Mouse (Mus musculus) megakaryocyte, adult 5-6 weeks (primary cell): ENCODE data around the gene Herpud2. TPM values are rescaled to one million over a fixed set of nuclear protein-coding genes. Genes with fewer than 3 reads are reported as not detected.
"Not testable (repeated sequence)": the region's sequence is repeated elsewhere in the genome, so short reads cannot be mapped to it uniquely, and the experiment has no call there.

Source experiments
- ATAC-seq: 2 replicates; pipeline ENCODE4 v1.8.0; 2016; ENCODE audit warnings: mild to moderate bottlenecking, inconsistent platforms; ENCODE audit not compliant: poor library complexity, severe bottlenecking
- total RNA-seq, 2 experiments: library from RNA; stranded (forward) in 1 of 2; stranded (reverse) in 1 of 2; fragments of 153-499, 151-499 nt in 1 of 2; fragments of 221-1000, 200-1000 nt in 1 of 2; gene quantifications; 2 replicates each; pipeline versions ENCODE4 v1.2.3 to v1.2.4; 2015 to 2017

The Herpud2 gene
- total RNA-seq, 2 experiments from 2014 or later = 19.9 to 47.1 TPM

DNA sequence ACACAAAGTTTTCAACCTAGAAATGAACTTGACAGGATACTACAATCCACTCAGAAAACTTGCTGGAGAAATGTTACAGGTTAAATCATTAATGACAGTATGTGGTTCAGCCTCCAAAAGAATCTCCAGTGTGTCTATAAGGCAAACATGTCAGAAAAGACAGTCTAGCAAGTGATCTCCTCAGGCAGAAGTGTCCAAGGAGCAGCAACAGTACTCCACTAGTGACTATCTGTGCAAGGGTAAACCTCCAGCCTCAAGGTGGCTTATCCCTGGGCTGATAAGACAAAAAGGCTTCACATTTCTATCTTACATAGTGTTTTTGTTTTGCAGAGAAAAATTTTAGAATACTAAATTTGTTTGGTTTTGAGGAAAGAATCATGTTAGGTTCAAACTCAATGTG, 2.9 kb downstream of the Herpud2 start:
- no peak for ATAC-seq

DNA sequence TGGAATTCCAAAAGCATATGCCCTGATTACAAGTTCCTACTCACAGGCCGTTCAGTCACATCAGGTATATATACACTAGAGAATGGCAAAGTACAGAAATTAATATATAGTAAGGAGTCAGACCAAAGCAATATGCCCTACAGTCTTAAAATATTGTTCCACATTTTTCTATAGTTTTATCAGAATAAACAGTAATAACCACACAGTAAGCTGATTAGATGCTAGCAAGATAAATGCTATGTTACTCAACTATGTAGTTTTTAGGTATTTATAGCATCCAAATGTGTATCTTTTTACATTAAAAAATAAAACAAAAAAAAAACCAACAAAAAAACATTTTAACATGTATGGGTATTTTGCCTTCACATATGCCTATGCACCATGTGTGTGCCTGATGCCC, 5.7 kb downstream of the Herpud2 start:
- ATAC-seq = no peak

DNA sequence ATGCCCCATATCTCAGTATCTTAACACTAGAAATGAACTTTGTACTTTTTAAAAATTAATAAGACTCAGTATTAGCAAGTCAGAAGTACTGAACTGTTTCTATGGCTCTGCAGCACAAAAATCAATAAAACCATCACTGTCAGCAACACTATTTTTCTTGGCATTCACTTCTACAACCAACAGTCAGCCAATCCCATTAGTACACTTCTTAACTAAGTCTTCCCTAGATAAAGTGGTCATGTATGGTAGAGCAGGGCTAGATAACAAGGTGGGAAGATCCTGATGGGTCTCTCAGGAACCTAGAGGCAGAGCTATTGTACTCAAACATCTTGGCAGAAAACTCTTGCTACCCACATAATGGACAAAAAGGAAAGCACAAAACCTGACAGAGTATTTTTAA, 7.7 kb downstream of the Herpud2 start:
- ATAC-seq = no peak

DNA sequence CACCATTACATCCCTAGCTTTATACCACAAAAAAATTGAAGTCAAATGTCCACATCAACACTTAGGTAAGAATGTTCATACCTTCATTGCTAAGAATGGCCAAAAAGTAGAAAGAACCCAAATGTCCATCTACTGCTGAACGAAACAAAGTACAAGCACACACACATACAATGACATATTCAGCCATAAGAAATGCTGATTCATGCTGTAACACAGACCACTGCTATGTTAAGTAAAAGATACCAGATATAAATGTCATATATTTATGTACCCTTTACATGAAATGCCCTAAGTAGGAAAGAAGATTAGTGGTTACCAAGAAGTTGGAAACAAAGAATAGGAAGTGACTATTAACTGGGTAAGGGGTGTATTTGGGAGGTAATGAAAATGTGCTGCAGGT, 8.6 kb downstream of the Herpud2 start:
- ATAC-seq = no peak

DNA sequence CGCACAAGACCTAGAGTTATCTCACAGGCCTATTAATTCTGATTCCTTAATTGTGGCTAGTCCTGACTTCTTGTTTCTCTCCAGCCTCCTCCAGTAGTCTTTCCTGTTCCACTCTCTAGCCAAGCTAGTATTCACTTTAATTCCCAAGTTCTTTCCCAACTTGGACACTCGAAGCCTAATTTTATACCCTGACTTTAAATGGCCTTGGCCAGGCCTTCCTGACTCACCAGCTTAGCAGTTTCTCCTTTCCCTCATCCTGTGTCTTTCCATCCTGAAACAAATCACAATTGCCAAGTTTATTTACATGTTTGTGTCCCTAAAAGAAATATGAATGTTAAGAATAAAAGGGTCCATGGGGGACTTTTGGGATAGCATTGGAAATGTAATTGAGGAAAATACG, 9.6 kb downstream of the Herpud2 start:
- no peak for ATAC-seq

DNA sequence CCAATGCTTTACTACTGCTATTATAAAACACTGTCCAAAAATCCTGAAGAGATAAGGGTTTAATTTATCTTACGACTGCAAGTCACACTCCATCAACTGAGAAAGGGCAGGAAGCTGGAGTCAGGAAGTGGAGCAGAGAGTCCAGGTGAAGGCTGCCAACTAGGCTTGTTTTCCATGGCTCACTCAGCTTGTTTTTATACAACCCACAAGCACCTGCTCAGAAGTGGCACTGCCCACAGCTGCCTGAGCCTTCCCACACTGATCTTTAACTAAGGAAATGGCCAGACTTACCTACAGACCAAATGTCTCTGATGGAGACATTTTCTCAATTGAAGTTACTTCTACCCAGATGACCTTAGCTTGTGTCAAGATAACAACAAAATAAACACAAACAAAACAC, 11.3 kb downstream of the Herpud2 start:
- ATAC-seq = no peak

DNA sequence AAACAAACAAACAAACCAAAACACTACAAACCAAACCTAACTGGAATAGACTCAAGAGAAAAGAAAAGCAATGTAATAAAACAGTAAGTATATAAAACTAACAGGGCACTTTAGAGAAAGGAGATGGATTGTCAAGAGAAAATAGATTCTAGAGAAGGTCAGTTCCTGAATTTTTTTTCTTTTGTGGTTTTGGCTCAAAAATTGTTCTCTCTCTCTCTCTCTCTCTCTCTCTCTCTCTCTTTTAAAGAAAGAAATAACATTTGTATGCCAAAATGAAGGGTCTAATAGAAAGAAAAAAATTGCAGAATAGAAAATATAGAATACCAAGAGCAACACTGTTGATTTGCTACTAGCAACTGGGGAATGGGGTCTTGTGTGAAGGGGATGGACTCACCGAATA, 12.7 kb downstream of the Herpud2 start:
- ATAC-seq = no peak

DNA sequence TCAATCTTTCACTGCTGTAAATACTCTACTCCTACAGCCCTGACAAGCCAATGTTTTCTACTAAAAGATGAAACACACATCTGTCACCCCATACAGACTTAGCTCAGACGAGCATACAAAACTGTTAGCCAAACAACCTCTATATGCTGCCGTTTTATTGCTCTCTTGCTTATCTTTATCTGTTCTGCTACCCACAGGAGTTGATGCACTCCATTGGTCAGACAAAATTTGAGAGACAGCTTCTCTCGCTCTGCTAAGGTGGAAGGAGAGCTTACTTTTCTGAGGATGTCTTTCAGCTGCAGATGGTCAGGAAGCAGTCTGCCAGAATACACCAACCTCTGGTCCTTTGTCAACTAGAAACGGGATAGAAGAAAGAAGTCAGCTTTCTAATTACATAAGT, 18.7 kb downstream of the Herpud2 start:
- no peak for ATAC-seq

DNA sequence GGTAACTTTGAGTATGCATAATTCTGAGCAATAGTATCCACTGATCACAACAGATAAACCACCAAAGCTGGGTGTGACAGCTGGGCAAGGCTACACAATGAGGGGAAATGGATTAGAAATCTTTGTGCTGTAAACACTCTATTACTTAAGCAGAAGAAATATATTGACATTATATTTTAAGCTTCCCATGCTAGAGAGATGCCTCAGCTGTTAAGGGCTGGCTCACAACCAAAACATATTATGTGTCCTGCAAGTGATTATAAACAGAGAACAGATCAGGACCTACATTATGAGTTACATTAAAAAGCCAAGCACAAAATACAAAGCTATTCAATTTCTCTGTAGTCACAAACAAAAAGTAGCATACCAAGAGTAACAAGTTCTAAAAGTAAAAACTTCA, 19.4 kb downstream of the Herpud2 start:
- no peak for ATAC-seq

DNA sequence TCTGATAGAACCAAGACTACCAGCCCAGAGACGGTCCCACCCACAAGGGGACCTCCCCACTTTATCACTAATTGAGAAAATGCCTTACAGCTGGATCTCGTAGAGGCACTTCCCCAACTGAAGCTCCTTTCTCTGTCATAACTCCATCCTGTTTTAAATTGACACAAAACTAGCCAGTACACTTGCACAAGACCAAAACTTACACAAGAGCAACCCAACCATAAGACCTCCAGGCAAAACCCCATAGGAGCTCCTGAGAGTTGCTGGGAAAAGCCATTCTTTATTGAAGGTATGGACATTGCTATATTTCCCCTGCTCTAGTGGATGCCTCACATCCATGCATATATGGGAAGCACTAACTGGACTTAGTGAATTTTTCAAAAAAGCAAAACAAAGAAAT, 27.6 kb downstream of the Herpud2 start:
- peak; percentile 62; the same call in 1 of the 2 replicates for ATAC-seq

DNA sequence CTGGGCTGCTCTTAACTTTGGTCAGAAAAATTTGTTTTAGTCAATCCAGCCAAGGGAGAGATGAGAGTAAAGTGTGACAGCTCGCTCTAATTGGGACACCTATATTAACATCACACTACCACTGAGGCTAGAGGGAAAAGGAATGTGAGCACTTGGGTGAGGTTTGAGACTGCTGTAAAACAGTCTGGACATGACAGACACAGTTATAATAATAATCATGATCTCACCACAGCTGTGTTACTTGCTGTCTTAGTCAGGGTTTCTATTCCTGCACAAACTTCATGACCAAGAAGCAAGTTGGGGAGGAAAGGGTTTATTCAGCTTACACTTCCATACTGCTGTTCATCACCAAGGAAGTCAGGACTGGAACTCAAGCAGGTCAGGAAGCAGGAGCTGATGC, 28.0 kb downstream of the Herpud2 start:
- not testable (repeated sequence) for ATAC-seq

DNA sequence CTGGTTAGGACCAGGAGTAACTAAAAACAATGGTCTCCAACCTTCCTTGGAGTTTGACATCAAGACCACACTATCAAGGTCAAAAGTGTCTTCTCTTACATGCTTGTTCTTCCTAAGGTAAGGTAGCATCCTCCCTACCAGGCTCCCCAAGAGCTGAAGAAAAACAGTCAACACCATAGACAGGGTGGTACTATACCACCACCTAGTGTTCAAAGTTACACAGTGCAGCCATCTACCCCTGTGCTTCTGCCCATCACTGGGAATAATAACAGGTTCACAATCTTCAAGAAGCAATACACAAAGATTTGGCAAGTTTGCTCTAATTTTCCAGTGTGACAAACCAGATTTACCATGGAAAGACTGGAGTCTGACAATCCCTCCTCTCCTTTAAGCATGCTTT, 47.0 kb downstream of the Herpud2 start:
- ATAC-seq = peak; percentile 91

DNA sequence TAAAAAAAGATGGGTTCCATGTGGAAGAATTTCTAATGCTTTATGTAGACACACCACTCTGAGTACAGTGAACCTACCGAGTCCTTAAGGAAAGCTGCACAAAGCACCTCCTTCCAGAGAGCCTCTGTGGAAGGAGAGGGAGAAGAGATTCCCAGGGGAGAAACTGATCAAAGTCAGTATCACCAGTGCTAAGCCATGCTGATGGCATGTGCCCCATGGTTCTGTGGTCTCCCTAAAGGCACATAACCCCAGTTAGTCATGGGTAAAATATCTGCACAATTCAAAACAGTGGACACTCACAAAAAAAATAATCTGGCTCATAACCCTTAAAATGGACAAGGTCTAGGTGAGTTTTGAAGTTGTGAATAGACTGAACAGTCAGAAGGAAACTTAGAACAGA, 48.7 kb downstream of the Herpud2 start:
- no peak for ATAC-seq

DNA sequence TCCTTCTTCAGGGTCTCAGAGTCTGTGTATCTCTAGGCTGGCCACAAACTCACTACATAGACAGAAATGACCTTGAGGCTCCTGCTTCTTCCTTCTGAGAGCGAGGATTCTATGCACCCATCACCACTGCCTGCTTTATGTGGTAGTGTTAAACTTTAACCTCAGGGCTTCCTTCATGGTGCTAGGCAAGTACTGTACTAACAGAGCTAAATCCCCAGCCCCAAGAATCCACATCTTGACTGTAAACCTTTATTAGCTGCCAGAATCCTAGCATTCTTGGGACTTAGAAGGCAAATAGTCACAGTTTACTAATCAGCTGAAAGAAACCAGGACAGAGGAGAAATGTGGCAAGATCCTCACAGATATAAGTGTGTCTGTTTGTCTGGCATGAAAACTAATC, 60.8 kb downstream of the Herpud2 start:
- no peak for ATAC-seq

DNA sequence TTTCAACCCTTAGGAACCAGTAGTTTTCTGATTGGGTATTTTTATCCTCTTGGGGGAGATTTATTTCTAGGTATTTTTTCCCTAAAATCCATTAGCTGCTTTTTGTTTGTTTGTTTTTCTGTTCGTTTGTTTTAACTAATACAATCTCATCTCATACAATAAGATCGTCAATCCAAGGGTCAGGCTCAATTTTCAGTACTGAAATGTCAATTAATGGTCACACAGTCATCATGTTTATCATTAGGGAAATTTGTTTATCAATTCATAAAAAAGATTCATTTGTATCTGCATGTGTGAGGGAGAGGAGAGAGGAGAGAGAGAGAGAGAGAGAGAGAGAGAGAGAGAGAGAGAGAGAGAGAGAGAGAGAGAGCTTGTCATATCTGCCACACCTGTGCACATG, 62.5 kb downstream of the Herpud2 start, which contains the start of gene Gm10181:
Gene Gm10181 (plus strand): TSS at position 301 of the 400 bp plus-strand sequence.
- ATAC-seq = no peak

DNA sequence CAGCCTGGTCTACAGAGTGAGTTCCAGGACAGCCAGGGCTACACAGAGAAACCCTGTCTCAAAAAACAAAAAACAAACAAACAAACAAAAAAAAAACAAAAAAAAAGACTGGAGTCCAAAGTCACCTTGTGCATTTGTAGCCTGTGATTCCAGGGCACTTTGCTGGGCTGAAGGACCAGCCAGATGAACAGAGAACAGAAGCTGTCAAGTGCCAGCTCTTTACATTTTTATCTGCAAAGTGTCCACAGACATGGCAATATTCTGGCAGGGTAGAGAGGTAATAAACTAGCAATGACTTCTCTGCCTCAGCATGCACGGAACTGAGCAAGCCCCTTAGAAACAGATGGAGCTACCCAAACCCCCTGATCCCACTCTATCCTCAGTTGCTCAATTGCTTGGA, 75.1 kb downstream of the Herpud2 start:
- no peak for ATAC-seq

DNA sequence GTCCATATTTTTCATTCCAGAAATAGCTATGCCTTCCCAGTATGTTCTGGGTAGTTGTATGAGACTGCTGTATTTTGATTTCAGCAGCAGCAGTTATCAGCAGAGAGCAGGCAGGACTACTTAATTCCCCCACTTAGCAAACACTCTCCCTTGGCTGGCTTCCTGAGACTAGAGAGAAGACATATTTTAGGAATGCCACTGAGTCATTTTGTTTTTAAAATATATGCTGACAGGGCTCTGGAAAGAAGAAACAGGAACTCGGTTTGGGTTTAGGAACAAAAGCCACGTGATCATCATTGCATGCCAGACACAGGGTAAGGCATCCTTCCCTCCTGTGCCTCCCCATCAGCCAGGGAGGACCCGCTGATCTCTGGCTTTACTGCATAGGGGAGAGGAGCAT, 75.6 kb downstream of the Herpud2 start:
- no peak for ATAC-seq

DNA sequence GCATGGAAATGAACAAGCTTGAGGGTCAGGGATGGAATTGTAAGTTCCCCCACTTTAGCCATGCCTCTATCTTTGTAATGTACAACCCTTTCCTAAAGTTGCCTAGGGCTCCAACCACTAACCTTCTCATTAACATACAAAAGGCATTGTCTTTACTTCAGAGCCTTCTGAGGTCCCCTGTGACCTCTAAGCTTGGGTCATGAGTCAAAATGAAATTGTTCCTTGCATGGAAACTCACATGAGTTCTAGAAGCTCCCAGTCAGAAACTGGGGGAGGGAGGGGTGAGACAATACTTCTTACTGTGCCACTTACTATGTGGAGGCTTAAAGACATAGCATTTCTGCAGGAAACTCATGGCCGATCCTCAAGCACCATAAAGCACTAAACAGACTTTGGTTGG, 79.0 kb downstream of the Herpud2 start:
- no peak for ATAC-seq

DNA sequence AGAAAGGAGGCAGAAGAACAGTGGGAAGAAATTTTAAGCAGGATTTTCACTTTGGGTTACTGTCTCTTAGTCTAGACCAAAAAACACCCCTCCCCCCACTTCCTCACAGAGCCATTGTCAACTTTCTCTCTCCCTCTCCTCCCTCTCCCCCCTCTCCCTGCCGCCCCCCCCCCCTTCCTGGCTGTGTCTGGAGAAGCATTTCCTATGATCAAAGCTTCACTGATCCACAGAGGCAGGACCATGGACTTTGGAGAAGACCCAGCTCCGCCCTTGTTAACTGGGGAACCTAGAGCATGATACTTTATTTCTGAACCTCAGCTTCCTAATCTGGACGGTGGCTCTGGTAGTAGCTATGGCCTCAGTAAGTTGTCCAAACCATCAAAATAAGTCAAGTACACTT, 92.9 kb downstream of the Herpud2 start:
- no peak for ATAC-seq

Other genes starting within 250 kb of the Herpud2 start
- not detected in 2 replicates for gene Gm10181, start 62.4 kb downstream of the Herpud2 start, total RNA-seq (2015)
- not detected in 2 replicates for gene Gm10181, start 62.4 kb downstream of the Herpud2 start, total RNA-seq (2017)
- gene Sept7, start 100.6 kb upstream of the Herpud2 start, total RNA-seq (2015) = 213 and 245 TPM in 2 replicates
- gene Sept7, start 100.6 kb upstream of the Herpud2 start, total RNA-seq (2017) = 337 and 347 TPM in 2 replicates